Mouse (Mus musculus): ENCODE data around the gene Epb41l3.

- TF ChIP-seq POLR2A (IDR thresholded peaks at IDR 0.05; ENCODE audit: borderline replicate concordance, insufficient read depth, low read length) (no peak), CTCF (IDR thresholded peaks at IDR 0.05; ENCODE audit: borderline replicate concordance, insufficient read depth, low read depth, low read length) (no peak)
Measured at GRCm38 (mm10) chr17:69196656-69197055, 121.2 kb downstream of the Epb41l3 start.
